Mouse (Mus musculus): ENCODE data around the gene Gm17584. TPM values are rescaled to one million over a fixed set of nuclear protein-coding genes. Genes with fewer than 3 reads are reported as not detected.
"Not testable (repeated sequence)": the region's sequence is repeated elsewhere in the genome, so short reads cannot be mapped to it uniquely, and the experiment has no call there.

Gene Gm17584
- not detected in 2 replicates for polyA plus RNA-seq (2016; fragmentation: Nextera tagmentation; extraction: Ambion mirVana)

- not testable (repeated sequence) for DNase-seq (ENCODE audit: low spot score); H3K27ac ChIP-seq; H3K9me3 ChIP-seq (replicated peaks)
These were observed at the start of gene Gm17584 for GRCm38 (mm10) chrX:124500263-124500662. Gene Gm17584, plus strand, starts transcription at chrX:124500563.

More at GRCm38 (mm10) chrX:124500263-124500662, at the start of gene Gm17584:
- not testable (repeated sequence) for H3K4me1 ChIP-seq; H3K27me3 ChIP-seq (ENCODE audit: low read depth, poor library complexity, severe bottlenecking); H3K4me3 ChIP-seq; H3K36me3 ChIP-seq
- WGBS, result no CpG with 5 or more reads among the region's 4 CpGs

Other genes starting within 250 kb of the Gm17584 start
- gene Gm17469, start 129.3 kb downstream of the Gm17584 start, polyA plus RNA-seq (2016; fragmentation: Nextera tagmentation; extraction: Ambion mirVana), result not detected in 2 replicates

All from limb, embryonic 10.5 days (tissue).